Mouse (Mus musculus): ENCODE results near the gene Esp31. TPM values are rescaled to one million over a fixed set of nuclear protein-coding genes. Genes with fewer than 3 reads are reported as not detected.

Gene Esp31
- not detected in 2 replicates for polyA plus RNA-seq (2016; fragmentation: Nextera tagmentation; extraction: Ambion mirVana)

DNA sequence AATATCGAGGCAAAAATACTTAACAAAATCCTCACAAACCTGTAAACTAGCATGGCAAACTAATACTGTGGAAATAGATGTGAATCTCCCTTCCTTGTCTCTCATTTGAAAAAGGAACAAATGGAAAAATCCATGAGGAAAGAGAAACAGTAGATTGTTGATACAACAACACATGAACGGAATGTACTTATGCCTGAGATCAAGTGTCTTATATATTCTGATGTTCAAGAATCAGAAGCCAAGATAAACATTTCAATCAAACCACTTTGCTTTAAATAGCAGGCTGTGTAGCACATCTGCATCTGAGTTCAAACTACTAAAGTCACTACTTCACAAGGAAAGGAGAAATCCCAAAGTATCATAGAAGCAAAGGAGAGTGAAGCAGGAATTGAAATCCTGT lies at the start of gene Esp31:
Gene Esp31, plus strand, starts transcription at position 301 of the 400 bp plus-strand sequence.
- H3K36me3 ChIP-seq = no peaks in the 10 kb centered on the region
- peaks cover 9% of the 10 kb centered on the region for H3K9me3 ChIP-seq
- H3K27me3 ChIP-seq = no peaks in the 10 kb centered on the region
- H3K4me2 ChIP-seq (replicated peaks) = no peak within 1 kb of the TSS
- H3K9ac ChIP-seq = no peak within 1 kb of the TSS
- WGBS = 76% methylated on average over 2 of the region's 2 CpGs
- ATAC-seq (ENCODE audit: insufficient number of reproducible peaks, insufficient read depth, low FRiP score, low TSS enrichment) = no peak
- no peak within 1 kb of the TSS for H3K4me3 ChIP-seq
- H3K4me1 ChIP-seq = no peaks in the 10 kb centered on the region
- no peak within 1 kb of the TSS for H3K27ac ChIP-seq

Other genes with a start within 250 kb of the Esp31 start
- gene Esp36, start 219.3 kb upstream of the Esp31 start, polyA plus RNA-seq (2016; fragmentation: Nextera tagmentation; extraction: Ambion mirVana) = not detected in 2 replicates
- not detected in 2 replicates for gene Esp34, start 85.3 kb upstream of the Esp31 start, polyA plus RNA-seq (2016; fragmentation: Nextera tagmentation; extraction: Ambion mirVana)